In genomic region chr6:94499897-94500623, GRCm38 (mm10) we compare ENCODE assay signal across 8 mouse cellular contexts. TPM values are rescaled to one million over a fixed set of nuclear protein-coding genes. Genes with fewer than 3 reads are reported as not detected.
A peak's percentile ranks its signal among the peaks of the same experiment; 100 is the strongest.
DNase-seq lines count a peak whose midpoint lies in the region; ATAC-seq and TF ChIP-seq lines count a peak whose summit lies in the region.

Gene Slc25a26, plus strand, starts transcription at chr6:94500331.

- peak within 1 kb of the TSS; percentile 94 for H3K4me3 ChIP-seq in E14TG2a.4 (replicated peaks; ENCODE audit: low read length)
- H3K4me3 ChIP-seq in forebrain, embryonic 13.5 days: peak within 1 kb of the TSS; percentile 79
- peak within 1 kb of the TSS; percentile 78 for H3K4me3 ChIP-seq in liver, postnatal 0 days (ENCODE audit: low read depth, low read length)
- peak within 1 kb of the TSS; percentile 77 for H3K4me3 ChIP-seq in neural tube, embryonic 14.5 days (ENCODE audit: low read depth, low read length)

- no peaks in the 10 kb centered on the region for H3K9me3 ChIP-seq in E14TG2a.4 (ENCODE audit: low read length)
- no peaks in the 10 kb centered on the region for H3K9me3 ChIP-seq in forebrain, embryonic 13.5 days (replicated peaks)
- H3K9me3 ChIP-seq in liver, postnatal 0 days (ENCODE audit: low read length): no peaks in the 10 kb centered on the region
- no peaks in the 10 kb centered on the region for H3K9me3 ChIP-seq in neural tube, embryonic 14.5 days (ENCODE audit: control insufficient read depth, low read length)

- H3K9ac ChIP-seq in forebrain, embryonic 13.5 days: peak within 1 kb of the TSS; percentile 76
- H3K9ac ChIP-seq in liver, postnatal 0 days (replicated peaks): peak within 1 kb of the TSS; percentile 67
- H3K9ac ChIP-seq in neural tube, embryonic 14.5 days (replicated peaks; ENCODE audit: low read depth, low read length): peak within 1 kb of the TSS; percentile 56

- peak within 1 kb of the TSS; percentile 77 for H3K4me2 ChIP-seq in forebrain, embryonic 13.5 days
- H3K4me2 ChIP-seq in liver, postnatal 0 days (ENCODE audit: low read depth, low read length): peak within 1 kb of the TSS; percentile 92
- peak within 1 kb of the TSS; percentile 78 for H3K4me2 ChIP-seq in neural tube, embryonic 14.5 days (ENCODE audit: low read depth, low read length)

- H3K27me3 ChIP-seq in E14TG2a.4 (ENCODE audit: insufficient read depth, low read length): no peaks in the 10 kb centered on the region
- H3K27me3 ChIP-seq in forebrain, embryonic 13.5 days: no peaks in the 10 kb centered on the region
- H3K27me3 ChIP-seq in liver, postnatal 0 days (ENCODE audit: insufficient read depth, low read length): no peaks in the 10 kb centered on the region
- H3K27me3 ChIP-seq in neural tube, embryonic 14.5 days (ENCODE audit: control insufficient read depth, insufficient read depth, low read length): no peaks in the 10 kb centered on the region

- intact Hi-C loops in heart, postnatal 10 days (cut with DNase I): no loop called here

- peak; percentile 84 for DNase-seq in c-Kit-positive CD71-positive TER-119-positive erythroid progenitor cells, embryonic 14.5 days (ENCODE audit: low spot score)
- peak; percentile 89 to 93 for DNase-seq in heart, postnatal 10 days
- peak; percentile 57 for DNase-seq in large intestine, adult 2 months (ENCODE audit: low read depth, low spot score)
- DNase-seq in liver, postnatal 0 days: peak; percentile 91
- peak; percentile 92 for DNase-seq in testis, postnatal 10 days (ENCODE audit: low spot score)

- peak within 1 kb of the TSS; percentile 25; the same call in 1 of the 2 replicates for H3K27ac ChIP-seq in forebrain, embryonic 13.5 days
- no peak within 1 kb of the TSS; the same call in 1 of the 2 replicates for H3K27ac ChIP-seq in liver, postnatal 0 days (ENCODE audit: low read depth)
- 0 out of 2 replicates have a peak within 1 kb of the TSS, but pooled peaks have one; percentile 22 for H3K27ac ChIP-seq in neural tube, embryonic 14.5 days (ENCODE audit: low read depth, low read length)

- TF ChIP-seq EP300 in liver, postnatal 0 days (IDR thresholded peaks at IDR 0.05; ENCODE audit: low read depth): no peak

- under 1% methylated on average over 37 of the region's 37 CpGs for WGBS in forebrain, embryonic 13.5 days
- WGBS in large intestine, adult 2 months: under 1% methylated on average over 37 of the region's 37 CpGs
- under 1% methylated on average over 37 of the region's 37 CpGs for WGBS in liver, postnatal 0 days (ENCODE audit: insufficient replicate concordance)
- under 1% methylated on average over 37 of the region's 37 CpGs for WGBS in neural tube, embryonic 14.5 days

- peak; percentile 100 for ATAC-seq in forebrain, embryonic 13.5 days
- ATAC-seq in liver, postnatal 0 days: peak; percentile 98
- ATAC-seq in neural tube, embryonic 14.5 days (ENCODE audit: low read depth): peak; percentile 99

- 0 out of 2 replicates have a peak, but pooled peaks cover 8% of the 10 kb centered on the region for H3K36me3 ChIP-seq in E14TG2a.4 (ENCODE audit: insufficient read depth, low read length)
- no peaks in the 10 kb centered on the region for H3K36me3 ChIP-seq in forebrain, embryonic 13.5 days (ENCODE audit: poor library complexity, severe bottlenecking)
- H3K36me3 ChIP-seq in liver, postnatal 0 days (replicated peaks; ENCODE audit: insufficient read depth, low read length): no peaks in the 10 kb centered on the region
- H3K36me3 ChIP-seq in neural tube, embryonic 14.5 days (ENCODE audit: control insufficient read depth, insufficient read depth, low read length): no peaks in the 10 kb centered on the region

- peaks cover 8% of the 10 kb centered on the region for H3K4me1 ChIP-seq in E14TG2a.4 (replicated peaks; ENCODE audit: low read depth, low read length)
- peaks cover 8% of the 10 kb centered on the region for H3K4me1 ChIP-seq in forebrain, embryonic 13.5 days
- peaks cover 9% of the 10 kb centered on the region for H3K4me1 ChIP-seq in liver, postnatal 0 days (ENCODE audit: insufficient read depth)
- H3K4me1 ChIP-seq in neural tube, embryonic 14.5 days (ENCODE audit: control insufficient read depth, insufficient read depth, low read length): peaks cover 7% of the 10 kb centered on the region

- TF ChIP-seq CTCF in E14TG2a.4 (conservative IDR thresholded peaks at IDR 0.05; ENCODE audit: low read length): no peak
- no peak for TF ChIP-seq CTCF in liver, postnatal 0 days (IDR thresholded peaks at IDR 0.05; ENCODE audit: low read depth)

RNA-seq across cellular contexts. Expression of gene Slc25a26, which starts in this region (rescaled TPM):
- polyA plus RNA-seq in forebrain, embryonic 13.5 days (2015; fragmentation: Nextera tagmentation; extraction: Ambion mirVana): 6.5 and 7.0 TPM in 2 replicates
- 10 to 100 TPM; 10.6 to 13.9 TPM for total RNA-seq in heart, postnatal 10 days (2021)
- polyA plus RNA-seq in large intestine, adult 2 months (2012; rRNA removed): 6.6 and 7.4 TPM in 2 replicates
- polyA plus RNA-seq in liver, postnatal 0 days (2015; fragmentation: Nextera tagmentation; extraction: Ambion mirVana): 3.0 and 3.6 TPM in 2 replicates
- polyA plus RNA-seq in neural tube, embryonic 14.5 days (2014; fragmentation: Nextera tagmentation; extraction: Ambion mirVana): 6.9 and 7.9 TPM in 2 replicates
